Mouse (Mus musculus) brain, embryonic 14.5 days (tissue): Measurements from ENCODE around the gene Ano6.

ENCODE experiments used
- CTCF ChIP-seq: fragments of 200-500 bp; IDR thresholded peaks from 2 replicates; pipeline ENCODE4 v1.5.1; 2012; ENCODE audit warnings: inconsistent platforms, mild to moderate bottlenecking, moderate library complexity, borderline replicate concordance; ENCODE audit not compliant: insufficient read depth, insufficient read length; ENCODE audit errors: extremely low read depth
- POLR2A ChIP-seq: fragments of 200-500 bp; IDR thresholded peaks from 2 replicates; pipeline ENCODE4 v1.6.1; 2012; ENCODE audit warnings: mild to moderate bottlenecking, inconsistent platforms, borderline replicate concordance; ENCODE audit not compliant: poor library complexity, insufficient read depth, insufficient read length, severe bottlenecking; ENCODE audit errors: extremely low read depth

DNA sequence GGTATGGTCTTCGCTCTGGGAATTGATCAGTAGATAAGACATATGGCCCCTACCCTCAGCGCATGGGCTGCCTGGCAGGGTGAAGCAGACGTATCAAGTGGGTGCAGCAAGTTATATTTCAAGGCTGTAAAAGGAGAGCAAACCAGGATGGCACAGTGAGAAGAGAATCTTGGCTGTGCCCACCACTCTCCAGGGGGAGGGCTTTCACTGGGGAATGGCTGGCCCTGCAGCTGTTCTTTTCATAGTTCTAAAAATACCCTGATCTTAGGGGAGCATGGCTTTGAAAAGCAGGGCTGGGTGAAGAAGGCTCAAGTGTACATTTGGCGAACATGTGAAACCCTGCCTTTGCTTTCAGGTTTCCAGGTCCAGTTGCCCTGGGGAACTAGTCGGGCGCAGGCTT, 11.5 kb downstream of the Ano6 start:
- TF ChIP-seq CTCF (no peak), POLR2A (no peak)
